Mouse (Mus musculus): Measurements from ENCODE around the gene Lrrfip2.

Lrrfip2 gene

GRCm38 (mm10) chr9:111117126-111117642, at the start of gene Lrrfip2:
Lrrfip2 (plus strand) TSS chr9:111117592.
- in situ Hi-C loops (cut with MseI, MboI) = no loop called here

GRCm38 (mm10) chr9:111070546-111070961, 46.8 kb upstream of the Lrrfip2 start:
- in situ Hi-C loops (cut with MseI, MboI) = loop anchor here in 1 of 2 experiments (5.0 to 10.0 kb wide), 2 partner anchors 73 to 146 kb away; no protein-coding TSS in a partner anchor

GRCm38 (mm10) chr9:111072175-111072574, 45.2 kb upstream of the Lrrfip2 start:
- in situ Hi-C loops (cut with MseI, MboI) = loop anchor here in 1 of 2 experiments (5.0 to 10.0 kb wide), 2 partner anchors 75 to 147 kb away; no protein-coding TSS in a partner anchor

- in situ Hi-C loops (cut with MseI, MboI) = loop anchor here in 1 of 2 experiments (5.0 to 10.0 kb wide), 2 partner anchors 76 to 148 kb away; no protein-coding TSS in a partner anchor
Measured at GRCm38 (mm10) chr9:111072971-111073370, 44.4 kb upstream of the Lrrfip2 start.

GRCm38 (mm10) chr9:111077745-111078144, 39.6 kb upstream of the Lrrfip2 start:
- in situ Hi-C loops (cut with MseI, MboI) = loop anchor here in 1 of 2 experiments (10.0 kb wide), 1 partner anchor 153 kb away; no protein-coding TSS in a partner anchor

GRCm38 (mm10) chr9:111080801-111081200, 36.6 kb upstream of the Lrrfip2 start:
- in situ Hi-C loops (cut with MseI, MboI) = no loop called here

GRCm38 (mm10) chr9:111081765-111082164, 35.6 kb upstream of the Lrrfip2 start:
- in situ Hi-C loops (cut with MseI, MboI) = no loop called here

GRCm38 (mm10) chr9:111085329-111085728, 32.1 kb upstream of the Lrrfip2 start:
- in situ Hi-C loops (cut with MseI, MboI) = no loop called here

- in situ Hi-C loops (cut with MseI, MboI) = no loop called here
Measured at GRCm38 (mm10) chr9:111086137-111086536, 31.3 kb upstream of the Lrrfip2 start.

- in situ Hi-C loops (cut with MseI, MboI) = no loop called here
Measured at GRCm38 (mm10) chr9:111086995-111087606, 30.3 kb upstream of the Lrrfip2 start.

- in situ Hi-C loops (cut with MseI, MboI) = no loop called here
Measured at GRCm38 (mm10) chr9:111087960-111088359, 29.4 kb upstream of the Lrrfip2 start.

- in situ Hi-C loops (cut with MseI, MboI) = no loop called here
Measured at GRCm38 (mm10) chr9:111088886-111089285, 28.5 kb upstream of the Lrrfip2 start.

GRCm38 (mm10) chr9:111092657-111093056, 24.7 kb upstream of the Lrrfip2 start:
- in situ Hi-C loops (cut with MseI, MboI) = no loop called here

- in situ Hi-C loops (cut with MseI, MboI) = no loop called here
Measured at GRCm38 (mm10) chr9:111093094-111093493, 24.3 kb upstream of the Lrrfip2 start.

- in situ Hi-C loops (cut with MseI, MboI) = no loop called here
Measured at GRCm38 (mm10) chr9:111094626-111095025, 22.8 kb upstream of the Lrrfip2 start.

GRCm38 (mm10) chr9:111095710-111096109, 21.7 kb upstream of the Lrrfip2 start:
- in situ Hi-C loops (cut with MseI, MboI) = no loop called here

GRCm38 (mm10) chr9:111096419-111097326, 20.7 kb upstream of the Lrrfip2 start:
- in situ Hi-C loops (cut with MseI, MboI) = no loop called here

- in situ Hi-C loops (cut with MseI, MboI) = no loop called here
Measured at GRCm38 (mm10) chr9:111097543-111097942, 19.8 kb upstream of the Lrrfip2 start.

GRCm38 (mm10) chr9:111100406-111100805, 17.0 kb upstream of the Lrrfip2 start:
- in situ Hi-C loops (cut with MseI, MboI) = no loop called here

- in situ Hi-C loops (cut with MseI, MboI) = no loop called here
Measured at GRCm38 (mm10) chr9:111103293-111103692, 14.1 kb upstream of the Lrrfip2 start.

GRCm38 (mm10) chr9:111103893-111104292, 13.5 kb upstream of the Lrrfip2 start:
- in situ Hi-C loops (cut with MseI, MboI) = no loop called here

- in situ Hi-C loops (cut with MseI, MboI) = no loop called here
Measured at GRCm38 (mm10) chr9:111107863-111108262, 9.5 kb upstream of the Lrrfip2 start.

Data from mouse trophoblast stem cell (cell line).